Comparison of ENCODE assay signal across 18 mouse cellular contexts in the genomic region with DNA sequence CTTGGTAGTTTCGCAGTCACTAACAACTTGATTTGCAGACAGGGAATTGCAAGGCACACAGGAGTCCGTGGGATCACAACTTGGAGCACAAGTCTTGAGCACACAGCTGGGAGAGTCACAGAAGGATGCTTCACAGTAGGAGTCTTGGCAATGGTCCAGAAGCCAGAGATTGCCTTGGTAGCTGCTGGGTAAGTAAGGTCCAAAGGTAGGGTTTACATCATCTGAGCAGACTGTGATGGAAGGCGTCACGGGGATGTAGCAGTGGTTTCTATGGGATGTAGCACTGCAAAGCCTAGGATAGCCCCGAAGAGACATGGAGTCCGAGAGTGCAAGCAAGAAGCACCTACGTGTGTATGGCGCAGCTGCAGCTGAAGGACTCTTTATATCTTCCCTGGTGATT. TPM values are rescaled to one million over a fixed set of nuclear protein-coding genes. Genes with fewer than 3 reads are reported as not detected.
"Had no signal": no experiment of that assay in that cellular context is flagged by ENCODE, and none has a peak within 500 bp of the region (broad histone marks: within the 10 kb centered on the region; RNA-seq: fewer than 3 reads in every experiment).

Gene Krtap24-1, minus strand, starts transcription at position 358 of the 400 bp plus-strand sequence.

- H3K4me3 ChIP-seq: layer of hippocampus, adult 2 months; limb, embryonic 12.5 days; liver, embryonic 13.5 days; lung, embryonic 15.5 days; megakaryocyte, embryonic 14.5 days; midbrain, embryonic 12.5 days had no signal

- H3K36me3 ChIP-seq: limb, embryonic 12.5 days; liver, embryonic 13.5 days; lung, embryonic 15.5 days; midbrain, embryonic 12.5 days had no signal

- H3K4me1 ChIP-seq: liver, embryonic 13.5 days; lung, embryonic 15.5 days; megakaryocyte, embryonic 14.5 days; midbrain, embryonic 12.5 days had no signal

- H3K9ac ChIP-seq: limb, embryonic 12.5 days; liver, embryonic 13.5 days; liver, postnatal 0 days; lung, embryonic 15.5 days; midbrain, embryonic 12.5 days had no signal

- H3K4me2 ChIP-seq: limb, embryonic 12.5 days; liver, embryonic 13.5 days; lung, embryonic 15.5 days; midbrain, embryonic 12.5 days had no signal

- DNase-seq: liver; liver, embryonic 13.5 days; liver, postnatal 0 days; lung, postnatal 14 days; right cerebral cortex, adult 18-20 months; right cerebral cortex, postnatal 25 days had no signal

- ATAC-seq: hindbrain, embryonic 16.5 days; liver, postnatal 0 days had no signal

- H3K27ac ChIP-seq: layer of hippocampus, adult 2 months; limb, embryonic 12.5 days; liver, embryonic 13.5 days; lung, embryonic 15.5 days; macrophage; midbrain, embryonic 12.5 days had no signal

- H3K27me3 ChIP-seq: limb, embryonic 12.5 days; liver, embryonic 13.5 days; megakaryocyte, embryonic 14.5 days; midbrain, embryonic 12.5 days had no signal

- H3K9me3 ChIP-seq: limb, embryonic 12.5 days; liver, embryonic 13.5 days; lung, embryonic 15.5 days; midbrain, embryonic 12.5 days had no signal

RNA-seq across cellular contexts. Expression of gene Krtap24-1, which starts in this region (rescaled TPM):
- polyA plus RNA-seq: hindbrain, embryonic 16.5 days; intestine, embryonic 14.5 days; limb, embryonic 12.5 days; liver, embryonic 13.5 days; liver, postnatal 0 days; lung, embryonic 15.5 days; macrophage; midbrain, embryonic 12.5 days; midbrain, postnatal 0 days; neural tube, embryonic 14.5 days; small intestine, adult 2 months; stomach, embryonic 14.5 days had no signal
